Mouse (Mus musculus) forebrain, embryonic 10.5 days (tissue): ENCODE measurements around the gene Kdelr1. TPM values are rescaled to one million over a fixed set of nuclear protein-coding genes. Genes with fewer than 3 reads are reported as not detected.
A peak's percentile ranks its signal among the peaks of the same experiment; 100 is the strongest.

Experiments
- DNase-seq: peaks from one replicate; pipeline ENCODE4 v3.0.0-alpha.2; 2017; ENCODE audit warnings: low spot score; ENCODE audit errors: extremely low spot score
- H3K27ac ChIP-seq: fragments of 300-500 bp; sonication (generic); 2 replicates; pipeline ENCODE4 v1.5.1; 2016; ENCODE audit warnings: mild to moderate bottlenecking
- H3K27me3 ChIP-seq: fragments of 300-500 bp; sonication (generic); 2 replicates; pipeline ENCODE4 v1.6.1; 2016; ENCODE audit warnings: mild to moderate bottlenecking; ENCODE audit not compliant: poor library complexity, severe bottlenecking
- H3K36me3 ChIP-seq: fragments of 300-500 bp; sonication (generic); replicated peaks from 2 replicates; pipeline ENCODE4 v1.6.1; 2016; ENCODE audit warnings: mild to moderate bottlenecking, moderate library complexity
- H3K4me1 ChIP-seq: fragments of 300-500 bp; sonication (generic); 2 replicates; pipeline ENCODE4 v1.6.1; 2016
- H3K4me3 ChIP-seq: fragments of 300-500 bp; sonication (generic); 2 replicates; pipeline ENCODE4 v1.5.1; 2016; ENCODE audit warnings: mild to moderate bottlenecking, moderate library complexity
- H3K9me3 ChIP-seq: fragments of 300-500 bp; sonication (generic); 2 replicates; pipeline ENCODE4 v1.6.1; 2016; ENCODE audit warnings: mild to moderate bottlenecking, moderate library complexity
- WGBS: fragments of 180-500 bp; shearing (Covaris S2); methylation state at CpG from one replicate; pipeline ENCODE4 v1.1.7; 2016; 5-methylcytosine and 5-hydroxymethylcytosine counted together
- polyA plus RNA-seq: library from polyadenylated mRNA; unstranded; fragments of >200 nt; fragmentation: Nextera tagmentation; extraction: Ambion mirVana; gene quantifications from 2 replicates; pipeline ENCODE4 v1.2.1, GENCODE M21; 2016

The Kdelr1 gene
- polyA plus RNA-seq, 1 experiment from 2014 or later, result 37.0 TPM

DNA sequence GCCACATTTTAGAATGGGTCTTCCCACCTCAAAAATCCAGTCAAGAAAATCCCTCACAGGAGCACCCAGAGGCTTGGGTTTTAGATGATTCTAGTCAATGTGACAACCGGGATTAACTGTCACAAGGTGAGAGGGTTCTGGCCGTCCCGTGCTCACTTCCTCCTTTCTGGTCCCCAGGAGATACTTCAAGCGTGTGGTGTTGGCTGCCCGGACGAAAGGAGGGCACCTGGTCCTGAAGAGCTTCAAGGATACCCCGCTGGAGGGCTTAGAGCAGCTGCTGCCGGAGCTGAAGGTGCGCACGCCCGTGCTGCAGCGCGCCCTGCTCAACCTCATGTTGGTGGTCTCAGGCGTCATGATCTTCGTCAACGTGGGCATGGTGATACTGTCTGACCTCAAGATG is 36.6 kb downstream of the Kdelr1 start:
- Histone ChIP-seq H3K36me3 (peaks cover 49% of the 10 kb centered on the region), H3K27me3 (no peaks in the 10 kb centered on the region), H3K4me3 (no peak overlapping the region), H3K9me3 (peaks cover 7% of the 10 kb centered on the region), H3K27ac (no peak overlapping the region), H3K4me1 (no peaks in the 10 kb centered on the region)
- no peak for DNase-seq
- 97% methylated on average over 16 of the region's 16 CpGs for WGBS

- peaks cover 7% of the 10 kb centered on the region for H3K9me3 ChIP-seq
- no peak for DNase-seq
- no peak overlapping the region for H3K27ac ChIP-seq
- H3K36me3 ChIP-seq, result peaks cover 35% of the 10 kb centered on the region
- H3K4me3 ChIP-seq, result no peak overlapping the region
- WGBS, result 88% methylated on average over 6 of the region's 6 CpGs
- peaks cover 25% of the 10 kb centered on the region for H3K4me1 ChIP-seq
- no peaks in the 10 kb centered on the region for H3K27me3 ChIP-seq
Observed at GRCm38 (mm10) chr7:45914067-45914466, 41.5 kb downstream of the Kdelr1 start.

DNA sequence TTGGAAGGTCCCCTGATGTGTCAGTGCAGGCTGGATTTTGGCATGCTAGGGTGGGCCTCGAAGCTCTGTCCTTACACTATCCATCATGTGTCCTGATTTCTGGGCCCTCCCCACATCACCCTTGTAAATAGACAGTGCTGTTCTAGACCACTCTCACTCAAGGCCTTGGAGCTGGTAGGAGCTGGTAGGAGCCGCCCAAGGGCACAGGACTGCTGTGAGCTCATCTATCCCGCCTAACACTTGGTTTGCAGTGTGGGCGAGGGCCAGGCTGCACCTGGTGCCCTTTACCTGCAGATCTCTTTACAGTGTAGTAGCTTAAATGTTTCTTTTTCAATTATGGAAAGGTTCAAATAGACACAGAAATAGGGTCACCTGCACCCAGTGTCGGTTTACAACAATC is 42.4 kb downstream of the Kdelr1 start:
- Histone ChIP-seq H3K4me1 (peaks cover 25% of the 10 kb centered on the region), H3K27ac (no peak overlapping the region), H3K27me3 (peaks cover 5% of the 10 kb centered on the region), H3K36me3 (peaks cover 26% of the 10 kb centered on the region), H3K9me3 (peaks cover under 1% of the 10 kb centered on the region), H3K4me3 (no peak overlapping the region)
- 88% methylated on average over 5 of the region's 5 CpGs for WGBS
- DNase-seq, result no peak

- peaks cover 13% of the 10 kb centered on the region for H3K36me3 ChIP-seq
- 39% methylated on average over 26 of the region's 26 CpGs for WGBS
- no peaks in the 10 kb centered on the region for H3K9me3 ChIP-seq
- peak overlapping the region; percentile 79 for H3K27ac ChIP-seq
- peaks cover 36% of the 10 kb centered on the region for H3K4me1 ChIP-seq
- peak overlapping the region; percentile 43 for H3K4me3 ChIP-seq
- DNase-seq, result peak; percentile 63
- H3K27me3 ChIP-seq, result peaks cover 17% of the 10 kb centered on the region
Observed at GRCm38 (mm10) chr7:45916056-45917003, 43.8 kb downstream of the Kdelr1 start.

DNA sequence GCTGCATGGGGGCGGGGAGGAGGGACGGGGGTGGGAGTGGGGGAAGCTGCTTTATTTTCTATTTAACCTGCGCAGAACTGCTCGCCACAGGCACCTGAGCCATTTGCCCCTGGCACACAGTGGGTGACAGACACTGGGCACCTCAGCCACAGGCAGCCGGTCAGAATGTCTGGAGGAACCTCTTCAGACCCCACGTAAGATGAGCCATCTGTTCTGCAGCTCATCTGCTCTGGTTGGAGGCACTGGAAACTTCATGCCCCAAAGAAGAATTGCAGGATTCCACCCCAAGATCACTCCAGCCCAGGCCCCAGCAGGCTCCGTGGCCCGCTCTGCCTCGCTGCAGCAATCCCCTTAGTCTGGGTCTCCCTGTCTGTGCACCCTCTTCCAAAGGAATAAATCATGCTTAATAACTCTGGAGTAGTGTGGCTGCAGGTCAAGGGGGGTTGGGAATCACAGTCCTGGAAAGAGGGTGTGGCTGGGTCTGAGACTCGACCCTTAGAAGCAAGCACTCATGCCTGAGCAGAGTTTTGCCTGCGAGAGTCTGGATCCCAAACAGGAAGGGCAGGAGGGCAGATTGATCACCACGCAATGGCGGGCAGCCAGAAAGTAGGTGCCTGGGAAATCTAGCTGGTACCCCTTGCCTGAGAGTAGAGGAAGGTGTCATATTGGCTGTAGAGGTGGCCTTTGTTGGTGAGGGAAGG is 44.6 kb downstream of the Kdelr1 start:
- no peak for DNase-seq
- H3K27ac ChIP-seq, result peak overlapping the region; percentile 79
- 48% methylated on average over 13 of the region's 13 CpGs for WGBS

DNA sequence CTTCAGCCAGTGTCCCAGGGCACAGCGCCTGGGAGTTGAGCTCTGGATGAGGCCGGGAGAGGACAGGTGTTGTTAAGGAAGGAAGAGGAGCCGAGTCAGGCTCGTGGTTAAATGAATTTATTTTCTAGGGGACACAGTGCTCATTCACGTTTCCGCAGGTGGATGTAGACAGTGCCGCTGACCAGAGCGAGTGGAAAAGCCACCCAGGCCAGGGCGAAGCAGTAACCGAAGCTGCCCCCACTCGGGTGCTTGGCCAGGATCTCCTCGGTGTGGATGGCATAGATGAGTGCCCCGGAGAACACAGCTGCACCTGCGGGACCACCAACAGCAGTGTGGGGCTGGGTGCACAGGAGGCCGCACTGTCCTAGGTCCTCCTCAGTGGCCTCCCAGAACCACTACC is 45.4 kb downstream of the Kdelr1 start:
- no peak overlapping the region for H3K4me3 ChIP-seq
- DNase-seq, result no peak
- peaks cover 48% of the 10 kb centered on the region for H3K4me1 ChIP-seq
- H3K36me3 ChIP-seq, result peaks cover 11% of the 10 kb centered on the region
- peaks cover 25% of the 10 kb centered on the region for H3K27me3 ChIP-seq
- peak overlapping the region; percentile 79 for H3K27ac ChIP-seq
- 93% methylated on average over 15 of the region's 15 CpGs for WGBS
- H3K9me3 ChIP-seq, result no peaks in the 10 kb centered on the region

More for the DNA sequence above, 44.6 kb downstream of the Kdelr1 start:
- H3K27me3 ChIP-seq, result peaks cover 23% of the 10 kb centered on the region
- H3K36me3 ChIP-seq, result peaks cover 12% of the 10 kb centered on the region
- peak overlapping the region; percentile 43 for H3K4me3 ChIP-seq
- no peaks in the 10 kb centered on the region for H3K9me3 ChIP-seq
- peaks cover 41% of the 10 kb centered on the region for H3K4me1 ChIP-seq

- WGBS, result 57% methylated on average over 14 of the region's 14 CpGs
Observed at GRCm38 (mm10) chr7:45919083-45919671, 46.6 kb downstream of the Kdelr1 start.

GRCm38 (mm10) chr7:45919761-45920160 is 47.2 kb downstream of the Kdelr1 start:
- WGBS, result 82% methylated on average over 4 of the region's 4 CpGs
- DNase-seq, result no peak
- H3K9me3 ChIP-seq, result no peaks in the 10 kb centered on the region
- H3K27me3 ChIP-seq, result peaks cover 31% of the 10 kb centered on the region
- peak overlapping the region; percentile 36 for H3K27ac ChIP-seq
- H3K4me1 ChIP-seq, result peaks cover 66% of the 10 kb centered on the region
- no peak overlapping the region for H3K4me3 ChIP-seq
- no peaks in the 10 kb centered on the region for H3K36me3 ChIP-seq

More at GRCm38 (mm10) chr7:45919083-45919671, 46.6 kb downstream of the Kdelr1 start:
- no peaks in the 10 kb centered on the region for H3K36me3 ChIP-seq
- H3K27ac ChIP-seq, result no peak overlapping the region
- peaks cover 61% of the 10 kb centered on the region for H3K4me1 ChIP-seq
- no peak overlapping the region for H3K4me3 ChIP-seq
- H3K27me3 ChIP-seq, result peaks cover 30% of the 10 kb centered on the region
- H3K9me3 ChIP-seq, result no peaks in the 10 kb centered on the region
- no peak for DNase-seq

DNA sequence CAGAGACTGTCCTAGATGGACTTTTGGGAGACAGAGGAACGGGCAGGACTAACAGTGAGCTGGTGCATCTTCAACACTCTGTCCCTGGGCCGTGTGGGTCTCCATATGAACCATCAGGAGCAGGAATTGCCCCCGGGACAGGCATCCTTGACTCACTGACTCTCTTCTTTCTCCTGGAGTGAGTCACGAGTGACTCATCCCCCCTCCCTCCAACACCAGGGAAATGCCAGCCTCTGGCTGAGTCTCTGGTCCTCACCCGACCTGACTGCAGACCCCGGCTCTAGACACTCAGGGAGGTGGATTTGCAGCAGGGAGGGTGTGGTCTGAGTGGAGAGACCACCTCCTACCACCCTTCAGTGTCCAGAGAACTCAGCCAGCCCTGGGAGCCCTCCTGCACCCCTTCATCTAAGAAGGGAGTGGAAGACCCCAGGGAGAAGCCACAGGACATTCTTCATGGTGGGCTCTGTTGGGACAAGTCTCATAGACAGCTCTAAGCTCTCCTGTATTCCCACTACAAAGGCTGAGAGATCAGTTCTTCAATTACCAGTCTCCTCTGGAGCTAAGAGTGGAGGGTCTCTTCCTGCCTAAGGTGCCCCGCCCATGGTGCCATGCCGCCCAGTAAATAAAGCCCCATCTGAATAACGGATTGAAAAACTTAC is 48.1 kb downstream of the Kdelr1 start:
- Histone ChIP-seq H3K4me3 (peak overlapping the region; percentile 8; the same call in 1 of the 2 replicates), H3K27me3 (peaks cover 31% of the 10 kb centered on the region), H3K4me1 (peaks cover 63% of the 10 kb centered on the region), H3K27ac (peak overlapping the region; percentile 36; the same call in 1 of the 2 replicates), H3K36me3 (no peaks in the 10 kb centered on the region), H3K9me3 (peaks cover 5% of the 10 kb centered on the region; the same call in 1 of the 2 replicates)
- no peak for DNase-seq
- 67% methylated on average over 9 of the region's 9 CpGs for WGBS

DNA sequence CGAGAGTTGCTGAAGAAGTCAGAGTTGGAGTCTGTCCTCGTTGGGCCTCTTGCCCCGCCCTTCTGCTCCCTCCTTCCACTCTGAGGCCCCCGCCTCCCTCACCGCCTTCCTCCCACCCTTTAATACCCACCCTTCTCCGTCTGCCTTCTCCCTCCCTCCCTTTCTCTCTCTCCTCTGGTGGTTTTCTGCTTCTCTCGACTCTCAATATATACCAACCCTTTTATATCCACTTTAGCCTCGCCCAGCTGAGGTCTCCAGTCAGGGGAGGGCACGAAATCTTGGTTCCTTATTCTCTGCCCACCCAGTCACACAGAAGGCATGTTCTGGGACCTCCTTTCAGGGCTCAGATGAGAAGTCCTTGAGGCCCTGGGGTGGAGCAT is 48.7 kb downstream of the Kdelr1 start, which contains the start of gene Emp3:
Gene Emp3 (minus strand): TSS at position 163 of the 380 bp plus-strand sequence.
- peaks cover 31% of the 10 kb centered on the region for H3K27me3 ChIP-seq
- peaks cover 5% of the 10 kb centered on the region; the same call in 1 of the 2 replicates for H3K9me3 ChIP-seq
- WGBS, result 57% methylated on average over 9 of the region's 9 CpGs
- no peaks in the 10 kb centered on the region for H3K36me3 ChIP-seq
- H3K4me3 ChIP-seq, result peak within 1 kb of the TSS; percentile 8; the same call in 1 of the 2 replicates
- peak within 1 kb of the TSS; percentile 88 for H3K27ac ChIP-seq
- no peak for DNase-seq
- H3K4me1 ChIP-seq, result peaks cover 58% of the 10 kb centered on the region

GRCm38 (mm10) chr7:45921950-45922600 is 49.5 kb downstream of the Kdelr1 start:
- peak overlapping the region; percentile 55; the same call in 1 of the 2 replicates for H3K4me3 ChIP-seq
- WGBS, result 88% methylated on average over 12 of the region's 12 CpGs

More at GRCm38 (mm10) chr7:45921950-45922600, 49.5 kb downstream of the Kdelr1 start:
- DNase-seq, result no peak
- Histone ChIP-seq H3K27me3 (peaks cover 33% of the 10 kb centered on the region), H3K36me3 (no peaks in the 10 kb centered on the region; the same call in 1 of the 2 replicates), H3K9me3 (peaks cover 5% of the 10 kb centered on the region; the same call in 1 of the 2 replicates), H3K4me1 (peaks cover 50% of the 10 kb centered on the region), H3K27ac (peak overlapping the region; percentile 88)
